Mouse (Mus musculus) limb, embryonic 14.5 days (tissue): ENCODE measurements around the gene Nectin4. TPM values are rescaled to one million over a fixed set of nuclear protein-coding genes. Genes with fewer than 3 reads are reported as not detected.
A peak's percentile ranks its signal among the peaks of the same experiment; 100 is the strongest.

Experiments
- ATAC-seq: fragments of 200-750 bp; cut with Nextera tagmentation; 2 replicates; pipeline ENCODE4 v1.8.0; 2017; ENCODE audit warnings: low read depth, moderate number of reproducible peaks, moderate TSS enrichment; ENCODE audit not compliant: low FRiP score
- DNase-seq: peaks from one replicate; pipeline ENCODE4 v3.0.0-alpha.2; 2015; ENCODE audit warnings: low spot score
- H3K27ac ChIP-seq: fragments of 300-500 bp; sonication (generic); replicated peaks from 2 replicates; pipeline ENCODE4 v1.5.1; 2014; ENCODE audit warnings: low read depth, mild to moderate bottlenecking, low read length, moderate library complexity, mixed read lengths
- H3K27me3 ChIP-seq: fragments of 300-500 bp; sonication (generic); 2 replicates; pipeline ENCODE4 v1.6.1; 2014; ENCODE audit warnings: low read length, mixed read lengths; ENCODE audit not compliant: control insufficient read depth, insufficient read depth
- H3K36me3 ChIP-seq: fragments of 300-500 bp; sonication (generic); 2 replicates; pipeline ENCODE4 v1.6.1; 2014; ENCODE audit warnings: mild to moderate bottlenecking, low read length, moderate library complexity, mixed read lengths; ENCODE audit not compliant: control insufficient read depth, insufficient read depth
- H3K4me1 ChIP-seq: fragments of 300-500 bp; sonication (generic); 2 replicates; pipeline ENCODE4 v1.6.1; 2014; ENCODE audit warnings: antibody characterized with exemption, low read length, mixed read lengths; ENCODE audit not compliant: control insufficient read depth, insufficient read depth
- H3K4me2 ChIP-seq: fragments of 300-500 bp; sonication (generic); replicated peaks from 2 replicates; pipeline ENCODE4 v1.6.1; 2014; ENCODE audit warnings: low read depth, mild to moderate bottlenecking, low read length, moderate library complexity; ENCODE audit not compliant: severe bottlenecking
- H3K4me3 ChIP-seq: fragments of 300-500 bp; sonication (generic); replicated peaks from 2 replicates; pipeline ENCODE4 v1.5.1; 2014; ENCODE audit warnings: low read length
- H3K9ac ChIP-seq: fragments of 300-500 bp; sonication (generic); 2 replicates; pipeline ENCODE4 v1.6.1; 2014; ENCODE audit warnings: mild to moderate bottlenecking, low read depth, low read length, moderate library complexity; ENCODE audit not compliant: severe bottlenecking
- H3K9me3 ChIP-seq: fragments of 300-500 bp; sonication (generic); 2 replicates; pipeline ENCODE4 v1.6.1; 2016; ENCODE audit warnings: low read length; ENCODE audit not compliant: control insufficient read depth
- POLR2A ChIP-seq: fragments of 200-500 bp; IDR thresholded peaks from 2 replicates; pipeline ENCODE4 v1.8.0; 2012; ENCODE audit warnings: inconsistent platforms, mild to moderate bottlenecking, moderate library complexity, borderline replicate concordance; ENCODE audit not compliant: insufficient read depth, insufficient read length; ENCODE audit errors: extremely low read depth
- WGBS: fragments of 180-500 bp; shearing (Covaris S2); extraction: QIAGEN DNeasy Blood & Tissue Kit; methylation state at CpG from one replicate; pipeline ENCODE4 v1.1.7; 2014; 5-methylcytosine and 5-hydroxymethylcytosine counted together
- polyA plus RNA-seq, 2 experiments: library from polyadenylated mRNA; depleted of rRNA in 1 of 2; stranded (reverse) in 1 of 2; unstranded in 1 of 2; fragments of >200 nt; fragmentation: Nextera tagmentation in 1 of 2; extraction: Ambion mirVana in 1 of 2; gene quantifications; 2 replicates each; pipeline versions ENCODE4 v1.2.1 to v1.2.3; 2012 to 2014

The Nectin4 gene
- polyA plus RNA-seq, 2 experiments = 19.4 to 21.0 TPM

GRCm38 (mm10) chr1:171372880-171373279, 3.0 kb downstream of the Nectin4 start:
- ATAC-seq = no peak
- no peak for DNase-seq
- H3K27ac ChIP-seq = no peak overlapping the region
- no peaks in the 10 kb centered on the region for H3K4me1 ChIP-seq
- no peaks in the 10 kb centered on the region for H3K36me3 ChIP-seq
- no peak for TF ChIP-seq POLR2A
- 53% methylated on average over 3 of the region's 3 CpGs for WGBS
- no peak overlapping the region for H3K4me3 ChIP-seq
- peaks cover 17% of the 10 kb centered on the region for H3K27me3 ChIP-seq
- H3K4me2 ChIP-seq = no peak overlapping the region
- H3K9ac ChIP-seq = no peak overlapping the region
- H3K9me3 ChIP-seq = no peaks in the 10 kb centered on the region

GRCm38 (mm10) chr1:171373946-171374345, 4.0 kb downstream of the Nectin4 start:
- H3K36me3 ChIP-seq = no peaks in the 10 kb centered on the region
- no peak for DNase-seq
- no peak for TF ChIP-seq POLR2A
- 0 out of 2 replicates have a peak overlapping the region, but pooled peaks have one; percentile 8 for H3K4me2 ChIP-seq
- peaks cover 17% of the 10 kb centered on the region for H3K27me3 ChIP-seq
- no peak overlapping the region for H3K4me3 ChIP-seq
- 0% methylated on average over 4 of the region's 4 CpGs for WGBS
- ATAC-seq = peak; percentile 54
- H3K9me3 ChIP-seq = no peaks in the 10 kb centered on the region
- H3K9ac ChIP-seq = peak overlapping the region; percentile 36; the same call in 1 of the 2 replicates
- no peaks in the 10 kb centered on the region for H3K4me1 ChIP-seq
- H3K27ac ChIP-seq = no peak overlapping the region

DNA sequence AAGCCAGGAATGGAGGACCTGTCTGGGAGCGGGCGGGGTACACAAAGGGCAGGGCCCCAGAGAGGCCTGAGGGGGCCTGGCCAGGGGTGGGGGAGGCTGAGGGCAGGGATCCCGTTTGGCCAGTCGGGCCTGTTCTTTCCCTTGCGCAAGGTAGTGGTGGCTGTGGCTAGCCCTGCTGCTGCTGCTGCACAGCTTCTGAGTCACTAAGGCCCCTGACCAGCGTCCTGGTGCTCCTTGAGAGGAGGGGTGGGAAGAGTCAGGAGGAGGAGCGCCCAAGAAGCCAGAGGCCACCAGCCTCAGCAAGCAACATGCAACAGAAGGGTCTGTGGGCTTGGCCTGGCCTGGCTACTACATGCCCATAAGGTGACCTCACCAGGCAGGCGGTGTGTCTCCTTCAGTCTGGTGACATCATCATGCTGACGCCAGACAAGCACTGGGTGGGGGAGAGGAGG, 5.8 kb downstream of the Nectin4 start:
- peaks cover 3% of the 10 kb centered on the region; the same call in 1 of the 2 replicates for H3K4me1 ChIP-seq
- peaks cover 24% of the 10 kb centered on the region for H3K27me3 ChIP-seq
- DNase-seq (no peak), ATAC-seq (no peak)
- H3K27ac ChIP-seq = no peak overlapping the region
- 40% methylated on average over 8 of the region's 9 CpGs for WGBS
- no peak for TF ChIP-seq POLR2A
- no peaks in the 10 kb centered on the region for H3K36me3 ChIP-seq
- H3K4me2 ChIP-seq = no peak overlapping the region
- H3K4me3 ChIP-seq = no peak overlapping the region
- H3K9me3 ChIP-seq = no peaks in the 10 kb centered on the region
- H3K9ac ChIP-seq = no peak overlapping the region

DNA sequence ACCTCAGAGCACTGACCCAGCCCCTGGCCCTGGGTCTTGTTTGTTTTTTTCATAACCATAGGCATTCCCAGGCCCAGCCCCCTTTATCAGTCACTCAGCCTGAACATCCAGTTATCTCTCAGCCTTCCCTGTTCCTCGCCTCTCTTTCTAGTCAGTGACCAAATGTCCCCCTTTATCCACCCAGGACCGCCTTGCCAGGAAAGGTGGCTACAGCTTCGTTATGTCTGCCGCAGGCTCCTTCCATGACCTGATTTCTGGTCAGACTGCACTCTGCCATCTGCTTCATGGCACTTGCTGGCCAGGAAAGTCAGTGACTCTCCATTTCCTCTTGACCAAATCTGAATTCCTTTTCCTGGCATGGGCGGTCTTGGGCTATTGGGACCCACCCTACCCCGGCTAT, 8.4 kb downstream of the Nectin4 start:
- Histone ChIP-seq H3K9ac (no peak overlapping the region), H3K27me3 (peaks cover 21% of the 10 kb centered on the region), H3K27ac (no peak overlapping the region), H3K4me2 (no peak overlapping the region), H3K36me3 (no peaks in the 10 kb centered on the region), H3K9me3 (no peaks in the 10 kb centered on the region), H3K4me1 (peaks cover 3% of the 10 kb centered on the region; the same call in 1 of the 2 replicates), H3K4me3 (no peak overlapping the region)
- WGBS = 85% methylated on average over 6 of the region's 6 CpGs
- no peak for DNase-seq
- ATAC-seq = no peak
- TF ChIP-seq POLR2A = no peak

DNA sequence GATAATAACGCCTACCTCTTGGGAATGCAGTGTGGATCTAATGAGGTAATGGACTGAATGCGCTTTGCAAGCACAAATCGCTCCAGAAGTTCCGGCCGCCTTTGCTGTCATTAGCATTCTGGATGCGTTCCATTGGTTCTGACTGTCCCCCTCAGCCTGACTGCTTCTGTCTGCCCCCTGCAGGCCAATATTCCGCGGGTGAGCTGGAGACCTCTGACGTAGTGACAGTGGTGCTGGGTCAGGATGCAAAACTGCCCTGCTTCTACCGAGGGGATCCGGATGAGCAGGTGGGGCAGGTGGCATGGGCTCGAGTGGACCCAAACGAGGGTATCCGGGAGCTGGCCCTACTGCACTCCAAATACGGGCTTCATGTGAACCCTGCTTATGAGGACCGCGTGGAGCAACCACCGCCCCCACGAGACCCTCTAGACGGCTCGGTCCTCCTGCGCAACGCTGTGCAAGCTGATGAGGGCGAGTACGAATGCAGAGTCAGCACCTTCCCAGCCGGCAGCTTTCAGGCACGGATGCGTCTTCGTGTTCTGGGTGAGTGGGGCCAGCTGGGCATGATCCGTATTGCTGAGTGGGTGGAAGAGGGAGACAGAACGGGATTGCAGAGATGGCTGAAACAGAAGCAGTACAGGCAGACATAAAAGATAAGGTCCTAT, 10.2 kb downstream of the Nectin4 start:
- peak; percentile 56; the same call in 1 of the 2 replicates for ATAC-seq
- Histone ChIP-seq H3K27ac (no peak overlapping the region), H3K36me3 (no peaks in the 10 kb centered on the region), H3K9ac (0 out of 2 replicates have a peak overlapping the region, but pooled peaks have one; percentile 7), H3K4me2 (peak overlapping the region; percentile 41), H3K4me1 (peaks cover 3% of the 10 kb centered on the region; the same call in 1 of the 2 replicates), H3K27me3 (peaks cover 21% of the 10 kb centered on the region), H3K9me3 (no peaks in the 10 kb centered on the region), H3K4me3 (peak overlapping the region; percentile 22)
- no peak for TF ChIP-seq POLR2A
- peak; percentile 61 for DNase-seq
- WGBS = 2% methylated on average over 31 of the region's 31 CpGs
